Mouse (Mus musculus) neural tube, embryonic 15.5 days (tissue): Measurements from ENCODE around the gene Chrm2. TPM values are rescaled to one million over a fixed set of nuclear protein-coding genes. Genes with fewer than 3 reads are reported as not detected.
A peak's percentile ranks its signal among the peaks of the same experiment; 100 is the strongest.

Source experiments
- ATAC-seq: fragments of 200-750 bp; cut with Nextera tagmentation; 2 replicates; pipeline ENCODE4 v1.8.0; 2017; ENCODE audit warnings: mild to moderate bottlenecking, moderate TSS enrichment, moderate library complexity; ENCODE audit not compliant: low FRiP score
- H3K27ac ChIP-seq: fragments of 300-500 bp; sonication (generic); replicated peaks from 2 replicates; pipeline ENCODE4 v1.5.1; 2015; ENCODE audit warnings: mild to moderate bottlenecking, inconsistent platforms
- H3K27me3 ChIP-seq: fragments of 300-500 bp; sonication (generic); replicated peaks from 2 replicates; pipeline ENCODE4 v1.6.1; 2015; ENCODE audit warnings: inconsistent platforms
- H3K36me3 ChIP-seq: fragments of 300-500 bp; sonication (generic); 2 replicates; pipeline ENCODE4 v1.6.1; 2015; ENCODE audit warnings: inconsistent platforms
- H3K4me1 ChIP-seq: fragments of 300-500 bp; sonication (generic); 2 replicates; pipeline ENCODE4 v1.6.1; 2015; ENCODE audit warnings: inconsistent platforms
- H3K4me2 ChIP-seq: fragments of 300-500 bp; sonication (generic); 2 replicates; pipeline ENCODE4 v1.6.1; 2015; ENCODE audit warnings: inconsistent platforms, mild to moderate bottlenecking, moderate library complexity
- H3K4me3 ChIP-seq: fragments of 300-500 bp; sonication (generic); replicated peaks from 2 replicates; pipeline ENCODE4 v1.5.1; 2015; ENCODE audit warnings: mild to moderate bottlenecking, inconsistent platforms
- H3K9ac ChIP-seq: fragments of 300-500 bp; sonication (generic); replicated peaks from 2 replicates; pipeline ENCODE4 v1.6.1; 2015; ENCODE audit warnings: mild to moderate bottlenecking, inconsistent platforms
- H3K9me3 ChIP-seq: fragments of 300-500 bp; sonication (generic); replicated peaks from 2 replicates; pipeline ENCODE4 v1.6.1; 2016; ENCODE audit warnings: inconsistent platforms
- WGBS: fragments of 180-500 bp; shearing (Covaris S2); methylation state at CpG from one replicate; pipeline ENCODE4 v1.1.7; 2015; ENCODE audit warnings: mixed read lengths; 5-methylcytosine and 5-hydroxymethylcytosine counted together
- microRNA counts: library from miRNA; unstranded; fragments of <30 nt; microRNA quantifications from one replicate; lab custom pipeline; 2016
- microRNA-seq: library from miRNA; unstranded; fragments of <30 nt; microRNA quantifications from one replicate; pipeline ENCODE4, GENCODE M21; 2017
- polyA plus RNA-seq: library from polyadenylated mRNA; unstranded; fragments of >200 nt; fragmentation: Nextera tagmentation; extraction: Ambion mirVana; gene quantifications from 2 replicates; pipeline ENCODE4 v1.2.1, GENCODE M21; 2015

The Chrm2 gene
- polyA plus RNA-seq, 1 experiment from 2014 or later: 14.0 TPM

DNA sequence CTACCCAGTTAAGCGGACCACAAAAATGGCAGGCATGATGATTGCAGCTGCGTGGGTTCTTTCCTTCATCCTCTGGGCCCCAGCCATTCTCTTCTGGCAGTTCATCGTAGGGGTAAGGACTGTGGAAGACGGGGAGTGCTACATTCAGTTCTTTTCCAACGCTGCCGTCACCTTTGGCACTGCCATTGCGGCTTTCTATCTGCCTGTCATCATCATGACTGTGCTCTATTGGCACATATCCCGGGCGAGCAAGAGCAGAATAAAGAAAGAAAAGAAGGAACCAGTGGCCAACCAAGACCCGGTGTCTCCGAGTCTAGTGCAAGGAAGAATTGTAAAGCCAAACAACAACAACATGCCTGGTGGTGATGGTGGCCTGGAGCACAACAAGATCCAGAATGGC lies 135.7 kb downstream of the Chrm2 start:
- Histone ChIP-seq H3K36me3 (0 out of 2 replicates have a peak, but pooled peaks cover 9% of the 10 kb centered on the region), H3K9ac (no peak overlapping the region), H3K4me2 (no peak overlapping the region), H3K4me3 (no peak overlapping the region), H3K9me3 (no peaks in the 10 kb centered on the region), H3K27ac (no peak overlapping the region), H3K4me1 (no peaks in the 10 kb centered on the region), H3K27me3 (no peaks in the 10 kb centered on the region)
- WGBS: 96% methylated on average over 11 of the region's 11 CpGs
- no peak for ATAC-seq

DNA sequence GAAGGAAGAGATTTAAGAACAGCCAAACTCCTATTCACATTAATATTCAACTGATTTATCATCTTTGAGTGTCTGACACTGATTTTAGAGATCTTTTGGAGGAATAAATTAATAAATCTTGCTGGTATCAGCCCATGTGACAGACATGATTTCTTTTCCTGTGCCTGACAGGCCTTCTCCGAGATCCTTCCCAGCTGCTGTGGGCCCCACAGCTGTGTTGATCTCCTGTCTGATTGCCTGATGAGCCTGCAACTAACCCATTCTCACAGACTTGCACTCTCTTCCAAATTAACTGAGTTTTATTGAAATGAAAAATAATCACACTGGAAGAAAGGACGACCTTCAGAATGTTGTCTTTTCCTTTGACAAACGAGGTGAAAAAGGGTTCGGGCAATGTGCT lies 140.6 kb downstream of the Chrm2 start:
- no peak overlapping the region for H3K9ac ChIP-seq
- WGBS: 84% methylated on average over 4 of the region's 4 CpGs
- no peak overlapping the region for H3K4me2 ChIP-seq
- H3K27ac ChIP-seq: no peak overlapping the region
- no peak overlapping the region for H3K4me3 ChIP-seq
- 0 out of 2 replicates have a peak, but pooled peaks cover 8% of the 10 kb centered on the region for H3K36me3 ChIP-seq
- no peaks in the 10 kb centered on the region for H3K4me1 ChIP-seq
- no peaks in the 10 kb centered on the region for H3K27me3 ChIP-seq
- no peaks in the 10 kb centered on the region for H3K9me3 ChIP-seq
- ATAC-seq: no peak

DNA sequence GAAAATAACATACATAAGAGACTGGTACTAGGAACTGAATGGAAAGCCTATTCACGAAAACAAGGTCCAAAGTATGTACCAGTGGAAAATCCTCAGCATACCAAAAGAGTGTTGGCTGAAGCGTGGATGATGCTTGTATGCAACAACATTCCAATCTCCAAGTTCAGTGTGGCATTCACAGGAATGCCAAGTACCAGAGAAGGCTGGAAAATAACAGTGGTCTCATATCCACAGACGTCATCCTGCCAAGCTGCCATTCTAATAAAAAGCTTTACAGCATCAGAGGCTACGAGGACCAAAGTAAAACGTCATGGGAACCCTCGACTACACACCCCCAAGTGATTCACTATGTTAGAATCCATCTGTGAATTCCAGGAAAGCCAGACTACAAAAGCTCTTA lies 153.4 kb downstream of the Chrm2 start:
- no peak overlapping the region for H3K9ac ChIP-seq

DNA sequence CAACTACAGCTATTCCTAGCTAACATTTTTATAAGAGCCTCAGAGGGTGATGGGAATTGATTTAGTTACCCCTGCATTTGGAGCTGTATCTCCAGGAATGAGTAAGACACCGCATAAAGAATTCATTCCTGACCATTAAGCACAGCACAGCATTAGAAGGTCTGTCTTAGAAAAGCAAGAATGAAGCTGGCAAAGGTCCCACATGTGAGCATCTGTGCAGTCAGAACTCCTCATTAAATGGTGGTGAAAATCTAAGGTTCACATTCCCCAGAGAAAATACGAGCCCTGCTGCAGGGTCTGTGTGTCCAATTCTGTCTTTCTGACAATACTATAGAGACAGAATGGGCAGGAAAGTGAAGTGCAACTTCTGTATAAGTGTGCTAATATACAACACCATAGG lies 179.0 kb downstream of the Chrm2 start:
- H3K27me3 ChIP-seq: no peaks in the 10 kb centered on the region
- H3K27ac ChIP-seq: no peak overlapping the region
- no peaks in the 10 kb centered on the region for H3K36me3 ChIP-seq
- no peaks in the 10 kb centered on the region for H3K9me3 ChIP-seq
- no peak overlapping the region for H3K4me2 ChIP-seq
- WGBS: 66% methylated on average over 2 of the region's 2 CpGs
- H3K4me3 ChIP-seq: no peak overlapping the region
- H3K9ac ChIP-seq: no peak overlapping the region
- no peak for ATAC-seq
- no peaks in the 10 kb centered on the region for H3K4me1 ChIP-seq

More for the DNA sequence above, 153.4 kb downstream of the Chrm2 start:
- 79% methylated on average over 6 of the region's 6 CpGs for WGBS
- H3K27me3 ChIP-seq: no peaks in the 10 kb centered on the region
- no peaks in the 10 kb centered on the region for H3K9me3 ChIP-seq
- H3K4me2 ChIP-seq: no peak overlapping the region
- H3K27ac ChIP-seq: no peak overlapping the region
- H3K4me1 ChIP-seq: no peaks in the 10 kb centered on the region
- no peak overlapping the region for H3K4me3 ChIP-seq
- no peaks in the 10 kb centered on the region for H3K36me3 ChIP-seq
- ATAC-seq: no peak

MicroRNA genes within 50 kb of the gene (microRNA counts, 519-probe panel; counts per million panel counts)
- microRNA mmu-miR-490 (lab: Ali Mortazavi, UCI): 1,322 counts per million, percentile 10 among the panel's probes with 10 or more counts

Small RNAs within 50 kb of the gene (microRNA-seq; reads per million reads assigned to microRNA genes)
- 50.9 reads per million, percentile 43 among the genes with 10 or more reads in this experiment for gene Mir490
